Mouse (Mus musculus): ENCODE data around the gene Cpm. TPM values are rescaled to one million over a fixed set of nuclear protein-coding genes. Genes with fewer than 3 reads are reported as not detected.

The Cpm gene
- polyA plus RNA-seq, 1 experiment: 6.7 TPM

DNA sequence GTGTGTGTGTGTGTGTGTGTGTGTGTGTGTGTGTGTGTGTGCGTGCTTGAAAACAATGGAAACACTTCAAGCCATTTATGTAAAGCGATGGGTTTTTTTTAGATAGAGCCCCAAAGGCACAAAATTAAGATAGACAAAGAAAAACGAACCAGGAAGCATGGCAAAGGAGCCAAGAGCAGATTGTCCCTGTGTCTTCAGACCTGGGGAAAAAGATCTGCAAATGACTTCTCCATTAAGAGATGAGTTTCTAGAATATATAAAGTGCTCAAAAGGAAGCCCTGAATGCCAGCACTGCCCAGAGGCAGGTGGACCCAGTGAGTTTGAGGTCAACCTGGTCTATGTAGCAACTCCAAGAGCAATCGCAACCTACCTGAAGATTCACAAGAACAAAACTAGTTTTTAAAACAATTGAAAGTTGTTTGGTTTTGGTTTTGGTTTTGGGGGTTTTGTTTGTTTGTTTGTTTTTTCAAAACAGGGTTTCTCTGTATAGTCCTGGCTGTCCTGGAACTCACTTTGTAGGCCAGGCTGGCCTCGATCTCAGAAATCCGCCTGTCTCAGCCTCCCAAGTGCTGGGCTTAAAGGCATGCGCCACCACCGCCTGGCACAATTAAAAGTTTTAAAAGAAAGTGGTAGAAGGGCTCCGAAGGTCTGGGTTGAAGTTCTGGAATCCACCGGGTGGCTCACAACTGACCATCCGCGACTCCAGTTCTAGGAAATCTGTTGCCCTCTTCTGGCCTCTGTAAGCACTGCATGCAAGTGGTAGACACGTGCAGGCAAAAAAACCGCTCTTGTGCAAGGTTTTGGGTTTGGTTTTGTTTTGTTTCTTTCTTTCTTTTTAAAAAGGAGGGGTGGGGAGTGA, 52.9 kb downstream of the Cpm start:
- Histone ChIP-seq H3K9me3 (replicated peaks; ENCODE audit: control insufficient read depth, insufficient read depth, low read length, poor library complexity, severe bottlenecking) (no peaks in the 10 kb centered on the region), H3K27me3 (ENCODE audit: control insufficient read depth, insufficient read depth, low read length, poor library complexity, severe bottlenecking) (no peaks in the 10 kb centered on the region), H3K27ac (ENCODE audit: insufficient read depth, low read length) (no peak overlapping the region), H3K4me3 (ENCODE audit: low read depth, low read length) (no peak overlapping the region), H3K9ac (ENCODE audit: low read depth, poor library complexity, severe bottlenecking) (no peak overlapping the region), H3K4me1 (ENCODE audit: control insufficient read depth, insufficient read depth, low read length) (no peaks in the 10 kb centered on the region), H3K36me3 (ENCODE audit: control insufficient read depth, insufficient read depth, low read length, poor library complexity, severe bottlenecking) (no peaks in the 10 kb centered on the region)
- TF ChIP-seq CTCF (IDR thresholded peaks at IDR 0.05; ENCODE audit: low read depth, low read length) (peak; percentile 68), POLR2A (IDR thresholded peaks at IDR 0.05; ENCODE audit: insufficient read depth, low read length) (no peak), EP300 (IDR thresholded peaks at IDR 0.05; ENCODE audit: insufficient read depth, low read depth, low read length) (no peak)

DNA sequence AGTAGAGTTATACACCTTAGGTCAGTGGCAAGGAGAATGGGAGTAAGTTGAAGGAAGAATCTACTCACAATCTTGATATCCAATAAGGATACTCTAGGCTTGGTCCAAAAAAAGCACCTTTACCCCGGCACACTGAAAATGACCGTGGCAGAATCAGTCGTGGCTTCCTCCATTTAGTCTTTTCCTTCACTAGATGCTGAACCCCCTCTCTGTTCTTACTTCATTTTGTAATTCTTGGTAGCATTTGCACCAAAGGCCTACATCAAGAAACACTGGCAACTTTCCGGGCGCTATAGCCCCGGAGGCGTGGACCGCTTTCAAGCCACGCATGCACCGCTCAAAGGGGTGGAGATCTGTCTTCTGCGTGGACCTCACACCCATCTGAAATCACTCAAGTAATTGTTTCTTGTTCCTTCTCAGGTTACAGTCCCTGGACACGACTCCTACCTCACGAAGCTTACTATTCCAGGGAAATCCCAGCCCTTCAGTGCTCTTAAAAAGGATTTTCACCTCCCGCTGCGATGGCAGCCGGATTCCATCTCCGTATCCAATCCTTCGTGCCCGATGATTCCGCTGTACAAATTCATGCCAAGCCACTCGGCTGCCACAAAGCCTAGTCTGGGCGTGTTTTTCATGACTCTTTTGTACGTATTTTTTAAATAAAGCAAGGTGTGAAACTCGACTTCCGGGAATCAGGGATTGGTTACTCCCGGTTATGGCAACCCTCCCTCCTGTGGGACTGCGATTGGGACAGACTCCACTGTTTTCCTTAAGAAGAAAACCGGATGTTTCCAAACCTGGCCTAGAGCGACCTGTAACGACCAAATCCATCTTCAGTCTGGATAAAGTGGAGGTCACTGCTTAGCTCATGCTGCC, 53.8 kb downstream of the Cpm start:
- H3K9me3 ChIP-seq (replicated peaks; ENCODE audit: control insufficient read depth, insufficient read depth, low read length, poor library complexity, severe bottlenecking): no peaks in the 10 kb centered on the region
- H3K4me3 ChIP-seq (ENCODE audit: low read depth, low read length): no peak overlapping the region
- TF ChIP-seq EP300 (IDR thresholded peaks at IDR 0.05; ENCODE audit: insufficient read depth, low read depth, low read length) (no peak), CTCF (IDR thresholded peaks at IDR 0.05; ENCODE audit: low read depth, low read length) (no peak), POLR2A (IDR thresholded peaks at IDR 0.05; ENCODE audit: insufficient read depth, low read length) (no peak)
- H3K9ac ChIP-seq (ENCODE audit: low read depth, poor library complexity, severe bottlenecking): no peak overlapping the region
- no peaks in the 10 kb centered on the region for H3K4me1 ChIP-seq (ENCODE audit: control insufficient read depth, insufficient read depth, low read length)
- no peaks in the 10 kb centered on the region for H3K36me3 ChIP-seq (ENCODE audit: control insufficient read depth, insufficient read depth, low read length, poor library complexity, severe bottlenecking)
- H3K27me3 ChIP-seq (ENCODE audit: control insufficient read depth, insufficient read depth, low read length, poor library complexity, severe bottlenecking): no peaks in the 10 kb centered on the region
- H3K27ac ChIP-seq (ENCODE audit: insufficient read depth, low read length): no peak overlapping the region

DNA sequence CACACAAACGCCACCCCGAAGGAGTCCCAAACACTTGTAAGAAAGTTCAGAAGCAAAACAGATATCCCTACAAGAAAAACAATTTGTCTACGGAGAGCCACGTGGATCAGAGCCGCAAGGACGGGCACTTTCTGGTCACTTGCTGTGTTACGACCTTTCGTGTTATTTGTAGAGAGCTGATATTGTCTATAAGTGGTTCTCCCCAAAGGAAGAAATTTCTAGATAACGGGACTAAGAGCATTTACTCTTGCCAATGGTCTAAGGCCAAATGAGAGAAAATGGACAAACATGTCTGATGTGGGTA, 54.4 kb downstream of the Cpm start:
- Histone ChIP-seq H3K27ac (ENCODE audit: insufficient read depth, low read length) (no peak overlapping the region), H3K4me1 (ENCODE audit: control insufficient read depth, insufficient read depth, low read length) (no peaks in the 10 kb centered on the region), H3K4me3 (ENCODE audit: low read depth, low read length) (no peak overlapping the region), H3K27me3 (ENCODE audit: control insufficient read depth, insufficient read depth, low read length, poor library complexity, severe bottlenecking) (no peaks in the 10 kb centered on the region), H3K9ac (ENCODE audit: low read depth, poor library complexity, severe bottlenecking) (no peak overlapping the region), H3K36me3 (ENCODE audit: control insufficient read depth, insufficient read depth, low read length, poor library complexity, severe bottlenecking) (no peaks in the 10 kb centered on the region; the same call in 1 of the 2 replicates), H3K9me3 (replicated peaks; ENCODE audit: control insufficient read depth, insufficient read depth, low read length, poor library complexity, severe bottlenecking) (no peaks in the 10 kb centered on the region)
- no peak for TF ChIP-seq EP300 (IDR thresholded peaks at IDR 0.05; ENCODE audit: insufficient read depth, low read depth, low read length)
- TF ChIP-seq CTCF (IDR thresholded peaks at IDR 0.05; ENCODE audit: low read depth, low read length): no peak
- no peak for TF ChIP-seq POLR2A (IDR thresholded peaks at IDR 0.05; ENCODE audit: insufficient read depth, low read length)

DNA sequence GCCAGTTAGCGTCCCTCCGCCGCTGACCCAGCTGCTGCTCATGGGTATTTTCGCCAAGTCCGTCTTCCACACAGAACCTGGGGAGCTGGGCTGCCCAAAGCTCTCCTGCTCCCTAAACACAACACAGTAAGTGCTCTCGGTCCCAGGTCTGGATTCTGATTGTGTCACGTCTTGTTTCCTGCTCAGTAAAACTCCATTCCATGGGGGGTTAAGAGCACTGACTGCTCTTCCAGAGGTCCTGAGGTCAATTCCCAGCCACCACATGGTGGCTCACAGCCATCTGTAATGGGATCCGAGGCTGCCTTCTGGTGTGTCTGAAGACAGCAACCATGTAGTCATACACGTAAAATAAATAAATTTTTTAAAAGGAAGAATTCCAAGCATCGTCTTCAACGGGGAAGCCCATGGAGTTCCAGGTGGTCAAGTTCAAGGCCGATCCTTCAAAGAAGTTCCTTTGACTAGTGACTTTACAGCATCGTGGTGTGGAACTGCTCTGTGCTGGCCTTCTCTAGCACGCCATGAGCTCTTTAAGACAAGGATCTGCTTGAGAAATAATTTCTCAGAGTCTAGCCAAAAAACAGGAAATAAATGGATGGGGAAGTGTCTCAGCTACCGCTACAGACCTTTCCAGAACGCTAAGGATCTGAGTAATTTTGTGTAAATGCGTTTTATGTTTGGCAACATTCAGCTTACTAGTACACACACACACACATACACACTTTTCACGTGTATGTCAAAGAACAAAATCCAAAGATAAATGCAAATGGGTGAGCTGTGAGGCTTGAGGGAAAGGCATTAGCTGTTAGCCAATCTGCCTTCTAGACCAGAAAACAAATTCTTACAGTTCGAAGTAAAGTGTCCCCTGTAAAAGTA, 55.2 kb downstream of the Cpm start:
- Histone ChIP-seq H3K9me3 (replicated peaks; ENCODE audit: control insufficient read depth, insufficient read depth, low read length, poor library complexity, severe bottlenecking) (no peaks in the 10 kb centered on the region), H3K36me3 (ENCODE audit: control insufficient read depth, insufficient read depth, low read length, poor library complexity, severe bottlenecking) (peaks cover 5% of the 10 kb centered on the region), H3K4me1 (ENCODE audit: control insufficient read depth, insufficient read depth, low read length) (no peaks in the 10 kb centered on the region), H3K9ac (ENCODE audit: low read depth, poor library complexity, severe bottlenecking) (no peak overlapping the region), H3K27me3 (ENCODE audit: control insufficient read depth, insufficient read depth, low read length, poor library complexity, severe bottlenecking) (no peaks in the 10 kb centered on the region), H3K27ac (ENCODE audit: insufficient read depth, low read length) (no peak overlapping the region), H3K4me3 (ENCODE audit: low read depth, low read length) (no peak overlapping the region)
- TF ChIP-seq EP300 (IDR thresholded peaks at IDR 0.05; ENCODE audit: insufficient read depth, low read depth, low read length) (no peak), POLR2A (IDR thresholded peaks at IDR 0.05; ENCODE audit: insufficient read depth, low read length) (no peak), CTCF (IDR thresholded peaks at IDR 0.05; ENCODE audit: low read depth, low read length) (no peak)

DNA sequence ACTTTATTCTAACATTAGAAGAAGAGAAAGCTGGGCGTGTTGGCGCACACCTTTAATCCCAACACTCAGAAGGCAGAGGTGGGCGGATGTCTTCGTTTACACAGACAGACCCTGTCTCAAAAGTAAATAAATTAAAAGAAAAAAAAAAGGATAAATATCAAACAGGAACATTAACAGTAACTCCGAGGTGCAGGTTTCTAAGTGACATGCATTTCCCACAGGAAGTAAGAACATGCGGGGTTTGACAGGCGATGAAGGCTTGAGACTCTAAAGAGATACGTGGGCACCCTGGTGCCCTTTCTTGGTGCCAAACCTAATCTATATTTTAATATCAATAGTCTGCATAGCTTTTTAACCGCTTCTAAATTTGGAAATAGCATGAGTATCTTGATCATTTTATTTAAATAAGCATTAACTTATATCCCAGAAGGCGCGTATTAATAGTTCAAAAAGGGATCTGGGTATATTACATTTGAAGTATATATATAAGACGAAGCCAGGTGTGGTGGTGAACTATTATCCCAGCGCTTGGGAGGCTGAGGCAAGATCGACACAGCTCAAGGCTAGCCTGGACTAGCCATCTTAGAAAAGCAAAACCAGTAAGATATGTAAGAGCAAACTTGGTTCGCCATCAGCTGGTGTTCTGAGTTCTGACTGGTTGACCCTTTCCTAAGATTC, 56.0 kb downstream of the Cpm start:
- Histone ChIP-seq H3K27ac (ENCODE audit: insufficient read depth, low read length) (no peak overlapping the region), H3K4me1 (ENCODE audit: control insufficient read depth, insufficient read depth, low read length) (no peaks in the 10 kb centered on the region), H3K9ac (ENCODE audit: low read depth, poor library complexity, severe bottlenecking) (no peak overlapping the region), H3K9me3 (replicated peaks; ENCODE audit: control insufficient read depth, insufficient read depth, low read length, poor library complexity, severe bottlenecking) (no peaks in the 10 kb centered on the region), H3K4me3 (ENCODE audit: low read depth, low read length) (no peak overlapping the region), H3K27me3 (ENCODE audit: control insufficient read depth, insufficient read depth, low read length, poor library complexity, severe bottlenecking) (no peaks in the 10 kb centered on the region), H3K36me3 (ENCODE audit: control insufficient read depth, insufficient read depth, low read length, poor library complexity, severe bottlenecking) (peaks cover 12% of the 10 kb centered on the region)
- TF ChIP-seq EP300 (IDR thresholded peaks at IDR 0.05; ENCODE audit: insufficient read depth, low read depth, low read length): no peak
- TF ChIP-seq POLR2A (IDR thresholded peaks at IDR 0.05; ENCODE audit: insufficient read depth, low read length): no peak
- no peak for TF ChIP-seq CTCF (IDR thresholded peaks at IDR 0.05; ENCODE audit: low read depth, low read length)

All from ES-Bruce4 (cell line).